Mouse (Mus musculus) spleen, postnatal 10 days (tissue): Measurements from ENCODE around the gene Rpl41.
"Not testable (repeated sequence)": the region's sequence is repeated elsewhere in the genome, so short reads cannot be mapped to it uniquely, and the experiment has no call there.

Source experiments
- DNase-seq, 2 experiments: peaks; one replicate each; pipeline ENCODE4 v3.0.0; 2021 to 2022; ENCODE audit warnings: low spot score in 2 of 2

Gene Rpl41

GRCm38 (mm10) chr10:128556286-128556685 is 7.2 kb upstream of the Rpl41 start:
- DNase-seq, result no peak

- DNase-seq, result not testable (repeated sequence)
Measured at GRCm38 (mm10) chr10:128555567-128555966, 6.5 kb upstream of the Rpl41 start.

GRCm38 (mm10) chr10:128550144-128550823 is 1.2 kb upstream of the Rpl41 start:
- not testable (repeated sequence) for DNase-seq

GRCm38 (mm10) chr10:128549682-128550057 is 565 bp upstream of the Rpl41 start:
- peak in 1 of 2 experiments; percentile 24 for DNase-seq

GRCm38 (mm10) chr10:128548051-128548791 is 884 bp downstream of the Rpl41 start:
- peak in 1 of 2 experiments; percentile 40 for DNase-seq

DNA sequence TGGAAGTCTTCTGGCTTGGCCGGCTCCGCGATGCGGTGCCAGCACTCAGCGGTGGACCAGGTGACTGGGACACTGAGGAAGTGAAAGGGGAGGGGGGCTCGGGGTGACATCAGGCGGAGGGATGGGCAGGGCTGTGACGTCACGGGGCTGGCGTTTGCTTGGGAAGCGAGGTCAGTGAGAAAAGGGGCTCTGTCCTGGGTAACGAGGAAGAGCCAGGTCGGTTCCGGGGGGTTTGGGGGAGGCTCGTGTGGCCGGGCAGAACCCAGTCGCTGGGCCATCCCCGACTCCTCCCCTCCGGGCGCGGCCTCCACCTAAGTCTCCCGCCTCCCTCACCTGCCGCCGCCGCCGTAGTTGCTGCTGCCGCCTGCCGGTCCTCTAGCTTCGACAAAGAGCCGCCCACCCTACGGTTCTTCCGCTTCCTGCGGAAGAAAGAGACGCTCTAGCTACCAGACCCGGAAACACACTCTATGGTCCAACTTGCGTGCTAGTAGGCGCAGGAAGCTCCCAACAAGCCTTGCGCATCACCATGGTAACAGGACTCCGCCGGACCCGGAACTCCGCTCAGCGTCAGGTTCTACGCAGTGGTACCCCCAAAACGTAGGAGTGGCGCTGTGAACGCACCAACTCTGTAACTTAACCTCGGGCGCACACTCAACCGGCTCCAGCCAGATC is 1.6 kb downstream of the Rpl41 start, which contains the start of gene Zc3h10:
Zc3h10 (minus strand) TSS at position 414 of the 672 bp plus-strand sequence.
- DNase-seq, result peak; percentile 86 to 94

- DNase-seq, result no peak
Measured at GRCm38 (mm10) chr10:128546787-128547186, 2.3 kb downstream of the Rpl41 start.

DNA sequence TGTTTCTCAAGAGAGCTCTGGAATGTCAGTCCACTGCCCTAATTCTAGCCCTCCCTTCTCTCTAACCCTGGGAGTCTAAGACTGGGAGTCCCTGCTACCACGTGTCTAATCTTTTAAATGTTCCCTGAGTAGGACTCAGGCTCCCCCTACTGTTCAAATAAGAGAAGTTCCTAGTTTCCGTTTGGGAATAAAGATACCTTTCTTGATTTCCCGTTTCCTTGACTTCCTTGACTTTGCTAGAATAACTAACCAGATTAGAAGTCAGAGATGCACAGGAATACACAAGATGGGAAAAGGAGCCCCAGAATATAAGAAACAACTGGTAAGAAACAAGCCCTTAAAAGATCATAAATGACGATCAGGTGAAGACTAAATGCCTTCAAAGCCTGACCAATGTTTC is 2.7 kb downstream of the Rpl41 start:
- no peak for DNase-seq

GRCm38 (mm10) chr10:128545570-128545898 is 3.6 kb downstream of the Rpl41 start:
- no peak for DNase-seq

DNA sequence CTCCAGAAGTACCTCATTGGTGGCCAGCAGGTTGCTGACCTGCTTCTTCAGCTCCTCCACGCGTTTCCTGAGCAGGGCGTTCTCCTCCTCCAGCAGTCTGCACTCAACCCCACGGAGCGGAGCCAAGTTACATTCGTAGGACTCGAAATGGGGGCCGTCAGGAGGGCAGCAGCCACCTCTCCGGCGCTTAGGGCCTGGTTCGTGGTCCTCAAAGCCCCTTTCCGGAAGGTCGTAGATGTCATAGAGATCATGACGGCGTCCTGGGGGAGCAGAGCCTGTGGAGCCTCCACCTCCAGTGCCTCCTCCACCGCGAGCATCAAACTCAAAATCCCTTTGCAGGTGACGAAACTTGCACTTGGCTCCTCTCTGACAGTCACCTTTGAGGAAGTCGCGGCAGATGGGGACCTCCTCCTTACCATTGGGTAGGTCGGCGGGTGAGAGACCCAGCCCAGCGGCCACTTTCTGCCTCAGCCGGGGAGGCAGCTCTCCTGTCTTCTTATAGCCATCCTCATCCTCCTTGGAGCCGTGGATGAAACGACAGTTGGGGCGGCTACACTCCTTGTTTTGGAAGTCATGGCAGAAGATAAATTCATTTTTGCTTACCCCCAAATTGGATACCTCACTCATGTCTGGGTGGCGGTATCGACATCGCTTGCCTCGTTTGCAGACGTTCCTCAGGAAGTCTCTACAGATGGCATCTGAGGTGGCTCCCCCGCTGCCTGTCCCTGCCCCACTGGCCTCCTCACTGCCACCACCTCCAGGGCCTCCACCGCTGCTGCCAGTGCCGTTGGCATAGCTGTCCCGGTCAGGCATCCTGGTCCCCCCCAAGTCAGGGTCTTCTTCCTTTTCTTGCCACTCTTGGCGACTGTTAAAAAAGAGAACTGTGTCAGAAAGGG is 4.2 kb downstream of the Rpl41 start:
- DNase-seq, result peak in 1 of 2 experiments; percentile 26

DNA sequence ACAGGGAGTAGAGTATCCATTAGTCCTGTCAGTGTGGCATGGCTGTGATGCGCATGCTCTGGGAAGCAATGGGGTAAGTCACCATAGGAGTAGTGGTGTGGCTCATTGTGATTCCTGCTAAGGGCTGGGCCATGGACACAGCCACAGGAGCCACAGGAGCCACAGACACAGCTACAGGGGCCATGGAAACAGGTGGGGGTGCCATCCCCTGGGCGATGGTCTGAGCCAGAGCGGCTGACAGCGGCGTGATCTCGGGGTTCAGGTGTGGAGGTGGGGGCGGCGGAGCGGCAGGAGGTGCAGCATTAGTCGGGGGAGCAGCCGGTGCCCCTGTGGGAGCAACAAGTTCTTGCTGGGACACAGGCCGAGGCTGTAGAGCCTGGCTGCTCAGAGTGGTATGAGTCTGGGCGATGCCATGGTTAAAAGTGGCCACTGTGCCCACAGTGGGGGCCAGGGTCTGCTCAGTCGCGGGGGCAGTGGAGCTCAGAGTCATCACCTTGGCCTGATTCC is 4.9 kb downstream of the Rpl41 start:
- DNase-seq, result no peak

DNA sequence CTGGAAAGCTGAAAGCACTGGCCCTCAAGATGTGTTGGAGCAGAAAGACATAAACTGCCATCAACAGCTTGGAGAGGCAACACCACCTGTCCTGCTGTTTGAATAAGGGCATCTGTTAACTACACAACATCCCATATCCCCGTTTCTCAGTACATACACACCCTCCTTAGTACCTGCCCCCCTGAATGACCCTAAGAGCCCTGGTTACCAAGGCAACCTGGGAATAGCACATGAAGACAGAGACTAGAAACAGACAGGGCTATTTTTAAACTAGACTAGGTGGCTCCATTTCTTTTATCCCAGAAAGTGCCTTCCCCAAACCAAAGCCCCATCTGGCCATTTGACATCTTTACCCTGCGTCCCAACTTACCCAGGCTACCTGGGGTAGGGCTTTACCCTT is 6.0 kb downstream of the Rpl41 start:
- no peak for DNase-seq

GRCm38 (mm10) chr10:128538340-128538870 is 10.7 kb downstream of the Rpl41 start:
- DNase-seq, result no peak

DNA sequence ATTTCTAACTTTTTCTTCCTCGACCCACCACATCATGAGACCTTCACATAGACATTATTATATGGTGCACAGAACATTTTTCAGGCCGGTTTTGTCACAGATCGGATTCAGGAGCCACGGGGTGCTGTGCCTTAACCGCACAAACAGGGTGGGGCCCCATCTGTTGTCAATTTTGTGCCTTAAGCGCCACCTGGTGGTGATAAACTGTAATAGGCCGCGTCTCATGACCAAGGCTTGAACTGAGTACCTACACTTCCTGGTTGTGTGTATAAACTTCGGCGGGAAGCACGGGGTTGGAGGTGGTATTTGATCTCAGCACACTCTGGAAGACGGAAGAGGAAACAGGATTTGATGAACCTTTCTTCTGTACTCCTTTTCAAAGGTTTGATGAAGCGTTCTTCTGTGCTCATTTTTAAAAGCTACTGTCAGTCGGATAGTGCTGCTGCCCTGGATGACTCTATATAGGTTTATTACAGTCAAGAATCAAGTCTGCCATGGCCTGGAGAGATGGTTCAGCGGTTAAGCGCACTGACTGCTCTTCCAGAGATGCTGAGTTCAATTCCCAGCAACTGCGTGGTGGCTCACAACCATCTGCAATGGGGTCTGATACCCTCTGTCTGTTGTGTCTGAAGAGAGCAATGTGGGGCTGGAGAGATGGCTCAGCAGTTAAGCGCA is 12.7 kb downstream of the Rpl41 start:
- peak; percentile 84 to 92 for DNase-seq

DNA sequence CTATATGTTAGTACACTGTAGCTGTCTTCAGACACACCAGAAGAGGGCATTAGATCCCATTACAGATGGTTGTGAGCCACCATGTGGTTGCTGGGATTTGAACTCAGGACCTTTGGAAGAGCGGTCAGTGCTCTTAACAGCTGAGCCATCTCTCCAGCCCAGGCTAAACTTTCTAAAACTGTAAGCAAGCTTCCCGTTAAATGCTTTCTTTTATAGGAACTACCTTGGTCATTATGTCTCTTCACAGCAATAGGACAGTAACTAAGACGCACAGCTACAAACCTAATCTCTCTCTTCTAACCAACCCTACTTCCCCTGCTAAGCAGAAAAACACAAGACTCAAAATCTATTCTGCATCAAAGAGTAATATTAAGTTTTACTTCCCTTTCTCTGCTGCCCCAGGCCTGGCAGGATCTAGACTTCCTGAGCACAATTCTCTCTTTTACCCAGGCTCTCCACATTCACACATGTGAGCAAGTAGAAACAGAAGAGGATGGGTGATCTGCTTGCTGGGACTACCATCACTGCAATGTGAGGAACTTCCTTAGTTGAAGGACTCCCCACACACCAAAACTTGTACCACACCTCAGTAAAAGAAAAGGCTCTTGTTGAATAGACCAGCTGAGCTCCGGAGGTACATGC is 13.4 kb downstream of the Rpl41 start:
- peak in 1 of 2 experiments; percentile 25 for DNase-seq

DNA sequence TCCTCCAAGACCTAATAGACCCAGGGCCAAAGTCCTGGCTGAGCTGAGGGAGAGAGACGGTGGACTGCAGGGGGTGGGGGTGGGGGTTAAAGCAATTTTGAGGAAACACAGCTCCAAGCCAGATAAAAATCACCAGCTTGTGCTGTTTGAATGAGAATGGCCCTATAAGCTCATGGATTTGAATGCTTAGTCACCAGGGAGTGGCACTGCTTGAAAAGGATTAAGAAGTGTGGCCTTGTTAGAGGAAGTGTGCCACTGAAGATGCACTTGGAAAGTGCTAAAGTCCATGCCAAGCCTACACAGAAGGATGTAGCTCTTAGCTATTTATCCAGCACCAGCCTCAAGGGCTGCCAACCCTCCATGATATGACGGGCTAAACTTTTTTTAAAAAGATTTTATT is 13.9 kb downstream of the Rpl41 start:
- no peak for DNase-seq

DNA sequence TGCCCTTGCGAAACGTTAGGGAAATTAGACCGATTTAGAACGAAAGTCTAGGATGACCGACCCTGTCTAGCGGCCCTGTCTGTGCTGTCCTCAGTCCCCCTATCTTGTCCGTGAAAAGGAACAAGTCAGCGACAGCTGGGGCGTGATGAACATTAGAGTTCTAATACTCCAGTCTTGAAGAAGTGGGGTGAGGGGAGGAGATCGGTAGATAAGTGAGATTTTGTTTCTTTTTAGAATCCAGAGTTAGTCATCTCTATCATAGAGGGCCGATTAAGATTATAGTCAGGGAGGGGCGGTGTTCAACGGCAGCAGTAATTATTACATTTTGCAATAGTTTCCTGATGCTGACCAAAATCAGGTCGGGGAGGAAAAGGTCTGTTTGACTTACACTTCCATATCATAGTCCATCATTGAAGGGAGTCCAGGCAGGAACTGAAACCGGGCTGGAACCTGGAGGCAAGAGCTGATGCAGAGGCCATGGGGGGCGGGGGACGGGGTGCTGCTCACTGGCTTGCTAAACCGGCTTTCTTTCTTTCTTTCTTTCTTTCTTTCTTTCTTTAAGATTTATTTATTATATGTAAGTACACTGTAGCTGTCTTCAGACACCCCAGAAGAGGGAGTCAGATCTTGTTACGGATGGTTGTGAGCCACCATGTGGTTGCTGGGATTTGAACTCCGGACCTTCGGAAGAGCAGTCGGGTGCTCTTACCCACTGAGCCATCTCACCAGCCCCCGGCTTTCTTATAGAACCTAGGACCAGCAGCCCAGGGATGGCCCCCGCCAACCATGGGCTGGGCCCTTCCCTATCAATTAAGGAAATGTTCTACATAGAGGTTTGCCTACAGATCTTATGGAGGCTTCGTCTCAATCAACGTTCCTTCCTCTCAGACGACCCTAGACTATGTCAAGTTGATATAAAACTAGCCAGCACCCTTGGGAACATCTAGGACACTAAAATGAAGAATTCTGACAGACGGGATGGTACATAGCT is 22.4 kb downstream of the Rpl41 start:
- peak in 1 of 2 experiments; percentile 49 for DNase-seq

GRCm38 (mm10) chr10:128525671-128526308 is 23.3 kb downstream of the Rpl41 start, which contains the start of gene Esyt1:
Gene Esyt1, minus strand, starts transcription at chr10:128525871.
- DNase-seq, result peak in 1 of 2 experiments; percentile 92
